Mouse (Mus musculus): ENCODE data around the gene Tars.

Gene Tars

DNA sequence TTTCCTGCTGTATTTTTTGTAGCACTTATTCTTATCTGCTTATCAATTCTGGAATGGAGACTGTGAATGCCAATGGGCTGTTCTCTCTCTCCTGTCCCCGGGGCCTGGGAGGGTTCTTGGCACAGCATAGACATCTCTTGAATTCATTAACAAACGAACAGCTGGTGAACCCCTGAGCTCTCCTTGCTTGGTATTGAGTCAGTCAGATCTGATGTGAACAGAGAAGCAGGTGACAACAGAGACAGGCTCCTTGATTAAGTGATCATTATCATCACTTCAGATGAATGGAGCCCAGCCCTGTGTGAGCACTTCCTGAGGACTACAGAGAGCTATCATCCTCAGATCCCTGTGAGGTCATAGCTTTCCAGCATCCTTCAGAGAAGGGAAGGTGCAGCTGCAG, 35.4 kb downstream of the Tars start:
- no peak for DNase-seq (ENCODE audit: low spot score in 2 of 2)

DNA sequence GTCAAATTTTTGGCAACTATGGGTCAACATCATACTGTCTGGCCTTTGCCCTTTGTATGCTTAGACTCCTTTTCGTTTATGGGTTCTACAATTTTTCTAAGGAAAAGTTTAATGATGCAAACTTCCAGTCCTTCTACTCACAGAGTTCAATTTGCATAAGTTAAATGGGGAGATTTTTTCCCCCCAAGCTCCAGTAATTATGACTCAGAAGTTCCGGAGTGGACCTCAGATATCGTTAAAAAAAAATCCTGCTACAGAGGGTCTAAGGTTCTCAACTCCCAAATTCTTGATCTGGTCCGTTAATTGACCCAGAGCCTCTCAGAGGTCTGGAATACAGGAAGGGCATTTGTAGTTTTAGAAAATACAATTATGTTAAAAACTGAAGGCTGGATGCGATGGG, 37.6 kb downstream of the Tars start:
- no peak for DNase-seq (ENCODE audit: low spot score in 2 of 2)

DNA sequence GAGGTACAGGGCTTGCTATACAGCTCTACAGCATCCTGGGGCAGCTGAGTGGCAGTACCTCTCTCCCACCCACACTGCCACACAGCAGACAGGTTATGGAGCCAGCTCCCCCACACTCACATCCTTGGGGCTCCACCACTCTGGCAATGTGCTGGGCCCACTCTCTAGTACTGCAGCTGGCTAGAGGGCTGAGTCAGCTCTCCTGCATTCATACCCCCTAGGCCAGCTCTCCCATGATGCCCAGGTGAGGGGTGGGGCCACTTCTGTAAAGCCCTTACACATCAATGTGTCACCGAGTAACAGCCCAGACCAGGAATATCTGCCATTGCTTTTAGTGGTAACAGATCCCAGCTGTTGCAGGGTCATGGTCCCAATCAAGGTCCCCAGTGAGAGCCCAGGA, 38.6 kb downstream of the Tars start:
- DNase-seq (ENCODE audit: low spot score in 2 of 2) = no peak

DNA sequence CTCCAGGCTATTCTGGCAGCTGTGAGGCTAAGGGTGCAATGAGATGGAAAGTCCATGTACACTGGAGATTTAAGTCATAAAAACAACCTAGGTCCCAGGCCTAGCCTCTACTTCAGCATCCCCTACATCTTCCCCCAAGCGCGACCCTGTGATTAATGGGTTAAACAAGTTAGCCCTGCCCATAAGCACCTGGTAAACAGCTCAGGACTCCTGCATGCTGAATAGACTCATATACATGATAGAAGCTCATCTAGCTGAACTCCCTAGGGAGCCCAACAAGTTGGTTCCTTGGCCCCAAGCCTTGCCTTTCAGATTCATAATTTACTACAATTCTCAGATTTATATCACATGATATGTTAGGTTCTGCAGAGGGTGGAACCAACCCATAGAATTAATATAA, 42.0 kb downstream of the Tars start:
- no peak for DNase-seq (ENCODE audit: low spot score in 2 of 2)

DNA sequence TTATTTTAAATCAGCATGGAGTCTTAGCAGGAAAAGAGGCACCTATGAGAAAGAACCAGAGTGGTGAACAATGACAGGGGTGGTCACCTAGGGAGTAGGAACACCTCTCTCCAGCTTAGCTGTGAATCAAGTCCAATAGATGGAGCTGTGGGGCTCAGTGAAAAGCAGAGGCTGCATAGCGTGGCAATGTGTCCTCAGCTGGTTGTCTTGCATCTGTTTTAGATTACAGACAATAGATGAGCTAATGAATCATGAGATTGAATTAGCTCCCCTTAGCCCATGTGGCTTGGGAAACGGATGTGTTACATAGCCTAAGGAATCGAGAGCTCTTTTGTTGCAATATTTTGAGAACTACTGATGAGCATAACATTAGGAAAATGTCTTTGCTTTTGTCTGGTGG, 43.6 kb downstream of the Tars start:
- DNase-seq (ENCODE audit: low spot score in 2 of 2) = no peak

DNA sequence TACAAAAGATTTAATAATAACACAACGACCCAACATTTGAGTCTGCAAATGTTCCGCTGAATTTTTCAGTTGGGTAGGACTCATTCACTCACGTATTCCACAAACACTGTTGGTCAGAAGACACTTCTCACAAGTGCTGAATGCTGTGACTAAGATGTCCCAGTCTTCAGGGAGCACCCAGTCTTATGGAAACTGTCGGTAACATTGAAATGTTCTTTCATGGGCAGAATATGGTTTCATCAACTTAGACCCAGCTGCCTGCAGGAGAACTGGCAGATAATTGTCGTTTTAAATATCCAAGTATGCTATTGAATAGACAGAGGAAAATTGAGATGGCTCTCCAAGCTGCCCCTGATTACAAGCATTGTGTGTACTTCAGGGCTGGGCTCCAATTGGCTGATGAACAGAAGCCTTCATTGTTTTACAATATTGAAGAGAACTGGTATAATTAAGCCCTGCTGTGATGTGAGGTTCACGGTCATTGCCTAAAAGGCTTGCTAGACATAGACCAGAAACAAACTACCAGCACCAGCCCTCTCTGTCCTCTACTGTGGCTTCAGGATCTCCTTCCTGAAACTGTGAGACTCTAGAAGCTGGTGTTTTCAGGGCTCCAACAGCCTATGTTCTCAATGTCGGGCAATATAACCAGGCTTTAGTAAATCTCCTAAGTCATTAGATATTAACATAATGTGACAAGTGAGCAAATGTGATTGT, 59.8 kb downstream of the Tars start:
- DNase-seq (ENCODE audit: low spot score in 2 of 2) = no peak
